Mouse (Mus musculus): Measurements from ENCODE around the gene Tmem115.

- TF ChIP-seq CTCF (IDR thresholded peaks at IDR 0.05; ENCODE audit: low read depth, low read length), result no peak
- TF ChIP-seq POLR2A (IDR thresholded peaks at IDR 0.05; ENCODE audit: insufficient read depth, low read length), result no peak
- TF ChIP-seq EP300 (IDR thresholded peaks at IDR 0.05; ENCODE audit: insufficient read depth, low read depth, low read length), result no peak
Measured at GRCm38 (mm10) chr9:107583174-107583573, 49.4 kb downstream of the Tmem115 start.
